Mouse (Mus musculus): ENCODE measurements around the gene Igf1r.

Igf1r gene

DNA sequence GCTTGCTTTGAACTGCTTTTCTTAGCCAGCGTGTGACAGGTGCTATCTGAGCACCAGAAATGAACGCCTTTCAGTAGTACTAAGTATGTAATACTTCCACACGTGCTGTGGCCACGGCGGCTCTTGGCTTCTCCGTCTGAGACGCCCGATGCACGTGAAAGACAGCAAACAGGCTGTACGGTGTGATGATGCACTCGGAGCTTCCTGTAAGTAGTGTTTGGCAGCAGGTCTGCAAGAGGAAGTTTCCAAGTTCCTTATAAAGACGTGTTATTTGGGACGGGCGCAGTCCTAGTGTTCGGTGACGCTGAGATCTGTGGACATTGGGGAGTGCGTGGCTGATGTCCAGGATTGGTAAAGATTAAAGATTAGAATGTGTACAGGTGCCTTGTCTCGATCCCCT, 5.4 kb downstream of the Igf1r start:
- DNase-seq (ENCODE audit: low read depth) = peak; percentile 34

DNA sequence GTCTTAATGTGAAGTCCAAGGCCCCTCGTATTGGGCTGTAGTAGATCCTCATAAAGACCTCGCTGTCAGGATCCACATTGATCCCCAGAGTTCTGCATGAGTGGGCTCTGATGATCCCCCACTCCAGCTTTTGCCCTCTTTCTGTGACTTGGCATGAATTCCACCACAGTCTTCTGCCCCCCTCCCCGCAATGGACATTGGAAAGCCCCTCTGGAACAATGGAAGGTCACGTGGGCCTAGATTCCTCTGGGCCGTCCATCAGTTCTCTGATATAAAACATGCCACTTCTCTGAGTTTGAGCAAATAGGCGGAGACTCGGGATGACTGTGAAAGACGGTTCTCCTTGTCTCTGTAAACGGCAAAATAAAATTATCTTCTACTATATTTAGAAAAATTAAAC, 8.1 kb downstream of the Igf1r start:
- DNase-seq (ENCODE audit: low read depth) = no peak

DNA sequence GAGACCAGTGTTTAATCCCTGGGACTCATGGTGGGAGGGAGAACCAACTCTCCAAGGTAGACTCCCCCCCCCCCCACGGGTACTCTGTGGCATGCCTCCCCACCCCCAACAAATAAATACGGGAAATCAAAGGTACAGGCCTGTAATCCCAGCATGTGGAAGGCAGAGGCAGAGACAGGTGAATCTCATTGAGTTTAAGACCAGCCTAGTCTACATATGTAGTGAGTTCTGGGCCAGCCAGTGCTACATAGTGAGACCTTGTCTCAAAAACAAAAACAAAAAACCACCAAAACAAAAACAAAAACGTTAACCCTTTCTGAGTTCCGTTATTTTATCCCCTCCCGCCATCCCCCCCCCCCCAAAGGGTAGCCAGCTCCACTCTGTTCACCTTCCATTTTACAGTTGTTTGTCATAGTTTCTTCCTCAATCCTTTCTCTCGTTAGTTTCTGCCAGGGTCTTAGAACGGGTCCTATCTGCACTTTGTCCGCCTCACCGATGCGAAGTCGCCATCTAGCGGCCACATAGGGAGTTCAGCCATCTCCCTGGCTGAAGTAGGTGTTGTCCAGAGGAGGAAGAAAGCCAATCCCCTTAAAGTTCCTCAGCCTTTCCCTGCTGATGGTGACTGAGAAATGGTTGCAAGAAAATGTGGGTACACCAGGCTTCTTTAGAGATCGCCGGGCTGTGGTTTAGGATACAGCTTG, 9.1 kb downstream of the Igf1r start:
- peak; percentile 84 for DNase-seq (ENCODE audit: low read depth)

DNA sequence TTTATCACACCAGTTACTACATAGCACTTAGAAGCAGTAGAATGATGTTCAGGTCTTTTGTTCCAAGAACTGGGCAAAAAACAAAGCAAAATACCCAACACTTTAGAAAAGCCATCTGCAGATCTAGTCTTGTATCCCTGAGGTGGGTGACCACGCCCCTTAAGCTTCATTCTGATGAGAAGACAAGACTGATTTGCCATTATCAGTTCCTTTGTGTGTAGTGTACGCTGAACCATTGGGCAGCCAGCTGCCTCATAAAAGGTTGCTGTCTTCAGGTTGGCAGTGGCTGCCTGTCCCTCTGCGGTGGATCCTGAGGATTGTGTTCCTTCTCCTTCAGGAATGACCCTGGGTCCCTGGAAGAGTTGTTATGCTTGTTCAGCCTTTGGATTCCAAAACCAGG, 11.1 kb downstream of the Igf1r start:
- no peak for DNase-seq (ENCODE audit: low read depth)

DNA sequence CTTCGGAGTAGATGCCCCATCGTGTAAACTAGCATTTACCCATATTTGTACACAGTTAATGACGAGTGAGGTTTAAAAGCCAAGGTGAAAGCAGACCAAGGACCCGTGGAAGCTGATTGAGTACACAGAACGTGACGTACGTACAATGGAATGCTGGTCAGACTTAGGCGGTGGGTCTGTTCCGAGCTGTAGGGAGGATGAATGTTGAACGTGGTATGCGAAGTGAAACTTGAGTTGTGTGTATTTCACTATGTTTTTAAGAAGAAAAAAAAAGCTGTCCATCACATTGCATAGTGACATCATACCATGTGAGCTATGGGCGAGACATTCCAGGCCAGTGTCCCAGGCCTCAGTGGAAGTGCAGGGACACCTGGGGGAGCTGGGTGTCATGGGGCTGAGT, 15.8 kb downstream of the Igf1r start:
- DNase-seq (ENCODE audit: low read depth) = no peak

DNA sequence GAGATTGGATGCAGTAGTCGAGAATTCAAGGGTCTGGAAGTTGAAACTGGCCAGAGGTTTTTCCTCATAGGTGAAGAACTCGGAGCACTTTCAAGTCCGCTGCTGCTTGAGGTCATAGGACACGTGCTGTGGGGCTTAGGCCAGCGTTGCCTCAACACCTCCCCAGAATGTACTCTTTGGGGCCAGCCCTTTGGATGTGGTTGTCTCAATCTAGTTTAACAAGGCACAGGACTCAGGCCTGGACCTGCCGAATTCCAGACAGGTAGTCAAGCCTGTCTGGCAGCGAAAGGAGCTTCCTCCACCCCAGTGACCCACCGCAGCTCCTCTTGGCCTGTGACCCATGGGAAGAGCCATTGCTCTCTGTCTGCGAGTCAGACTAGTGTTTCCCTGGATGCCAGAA, 16.4 kb downstream of the Igf1r start:
- no peak for DNase-seq (ENCODE audit: low read depth)

DNA sequence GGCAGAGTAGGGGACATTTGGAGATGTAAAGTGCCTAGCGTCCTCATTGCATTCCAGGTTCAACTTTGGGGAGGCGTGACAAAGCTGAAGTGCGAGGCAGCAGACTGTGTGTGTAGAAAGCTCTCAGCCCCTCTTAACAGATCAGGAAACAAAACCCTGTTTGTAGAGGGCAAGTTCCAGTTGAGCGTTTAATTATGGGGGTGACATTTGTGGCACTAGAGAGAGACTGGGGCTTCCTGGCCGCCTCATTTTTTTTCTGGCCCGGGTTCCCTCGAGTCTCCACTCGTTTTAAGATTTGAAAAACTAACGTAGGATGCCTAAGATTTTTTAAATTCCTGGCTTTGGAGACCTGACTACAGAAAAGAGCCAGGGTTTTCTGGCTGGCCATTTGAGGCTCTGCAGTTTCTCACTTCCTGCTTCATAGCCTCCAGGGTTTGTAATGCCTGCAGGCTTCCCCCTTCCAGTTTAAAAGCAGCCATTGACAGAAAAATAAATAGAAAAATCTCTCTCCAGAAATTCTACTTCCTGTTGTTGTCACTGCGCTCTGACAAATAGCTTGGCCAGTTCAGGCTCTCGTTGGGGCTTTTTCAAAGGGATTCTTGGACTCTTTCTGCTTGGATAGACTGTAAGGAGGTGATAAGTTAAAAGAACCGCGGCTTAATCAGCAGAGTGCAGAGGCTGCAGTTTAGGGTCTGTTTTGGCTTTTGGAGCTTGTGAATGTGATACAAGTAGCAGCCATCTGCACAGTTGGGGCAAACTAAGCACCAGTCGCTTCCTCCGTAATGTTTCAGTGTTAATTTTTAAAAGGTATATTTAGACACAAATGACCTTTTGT, 20.8 kb downstream of the Igf1r start:
- DNase-seq (ENCODE audit: low read depth) = no peak

DNA sequence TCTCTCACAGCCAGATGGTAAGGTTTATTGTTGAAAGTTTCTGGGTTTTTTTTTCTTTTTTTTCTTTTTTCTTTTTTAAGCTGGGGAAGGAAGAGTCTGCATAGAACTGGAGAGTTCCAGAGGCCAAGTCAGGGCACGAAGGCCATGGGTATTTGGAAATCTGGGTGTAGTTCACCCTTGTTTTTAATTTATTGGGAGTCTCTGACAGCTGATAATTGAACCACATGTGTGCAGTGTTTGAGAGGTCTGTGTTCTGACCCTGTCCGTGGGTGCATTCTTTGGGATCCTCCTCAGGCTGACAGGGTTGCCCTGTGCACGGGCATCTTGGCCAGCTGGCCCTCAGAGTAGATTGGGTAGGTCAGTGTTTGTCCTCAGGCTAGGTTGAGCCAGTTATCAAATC, 29.3 kb downstream of the Igf1r start:
- no peak for DNase-seq (ENCODE audit: low read depth)

DNA sequence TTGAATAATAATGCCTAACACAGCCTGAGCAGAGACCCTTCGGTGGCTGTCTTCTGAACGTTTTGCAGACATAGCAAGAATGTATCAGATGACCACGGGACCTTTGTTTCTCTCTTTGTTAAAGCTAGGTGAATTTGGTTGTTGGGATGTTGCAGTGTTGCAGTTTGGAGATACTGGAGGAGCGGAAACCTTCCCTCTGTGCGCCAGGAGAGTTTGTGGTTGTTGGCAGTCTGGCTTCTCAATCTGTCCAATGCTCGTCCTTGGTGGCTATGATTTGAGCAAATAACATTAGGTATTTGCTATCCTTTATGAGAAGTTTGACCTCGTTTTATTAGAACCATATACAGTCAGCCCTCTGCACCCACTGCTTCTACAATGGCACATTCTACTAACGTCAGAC, 30.2 kb downstream of the Igf1r start:
- no peak for DNase-seq (ENCODE audit: low read depth)

DNA sequence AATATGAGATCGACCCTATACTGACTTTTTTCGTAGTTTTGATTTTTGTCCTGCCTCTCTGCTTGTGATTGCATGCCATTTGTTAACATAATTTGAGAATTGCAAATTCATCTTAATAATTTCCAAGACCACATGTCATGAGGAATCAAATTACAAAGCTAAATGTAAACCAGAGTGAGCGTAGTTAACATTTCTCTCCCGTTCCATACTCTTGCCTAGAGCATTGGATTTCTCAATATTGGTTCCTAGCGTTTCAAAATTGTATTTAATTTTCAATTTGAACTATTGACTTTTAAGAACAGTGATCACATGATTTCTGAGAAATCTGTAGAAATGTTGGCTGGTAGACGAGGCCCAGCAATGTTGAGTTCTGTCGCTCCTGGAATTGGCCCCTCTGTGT, 30.8 kb downstream of the Igf1r start:
- no peak for DNase-seq (ENCODE audit: low read depth)

DNA sequence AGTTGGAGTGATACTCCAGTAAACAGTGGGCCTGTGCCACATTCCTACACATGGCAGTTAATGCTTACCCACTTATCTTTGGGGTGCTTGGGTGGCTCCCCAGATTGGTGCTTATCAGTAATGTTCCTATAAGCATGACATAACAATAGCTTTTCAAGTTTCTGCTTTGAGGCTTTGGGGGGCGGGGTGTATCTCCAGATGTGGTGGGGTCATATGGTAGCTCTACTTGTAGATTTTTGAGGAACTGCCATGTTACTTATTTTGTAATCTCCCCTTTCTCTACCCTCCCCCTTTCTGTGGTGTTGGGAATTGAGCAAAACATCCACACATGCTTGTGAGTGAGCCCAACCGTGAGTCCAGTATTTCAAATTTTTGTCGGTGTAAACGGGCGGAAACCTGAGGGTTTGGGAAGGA, 32.4 kb downstream of the Igf1r start:
- peak; percentile 83 for DNase-seq (ENCODE audit: low read depth)

DNA sequence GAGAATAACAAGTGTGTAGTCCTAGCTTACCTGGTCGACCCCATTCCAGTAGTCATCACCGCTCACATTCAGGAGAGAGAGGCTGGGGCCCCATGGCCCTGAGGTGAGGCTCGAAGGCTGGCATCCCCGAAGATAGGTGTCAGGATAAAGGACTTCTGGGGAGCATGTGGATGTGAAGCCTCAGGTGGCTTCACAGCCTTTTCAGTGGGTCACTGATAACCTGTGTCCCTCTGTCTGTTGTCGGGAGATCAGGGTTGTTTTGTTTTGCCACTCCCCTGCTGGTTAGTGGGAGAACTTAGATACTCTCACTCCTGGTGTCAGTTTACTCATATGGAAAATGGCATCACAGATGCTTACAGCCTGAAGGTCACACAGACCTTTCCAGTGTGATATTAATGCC, 32.9 kb downstream of the Igf1r start:
- no peak for DNase-seq (ENCODE audit: low read depth)

DNA sequence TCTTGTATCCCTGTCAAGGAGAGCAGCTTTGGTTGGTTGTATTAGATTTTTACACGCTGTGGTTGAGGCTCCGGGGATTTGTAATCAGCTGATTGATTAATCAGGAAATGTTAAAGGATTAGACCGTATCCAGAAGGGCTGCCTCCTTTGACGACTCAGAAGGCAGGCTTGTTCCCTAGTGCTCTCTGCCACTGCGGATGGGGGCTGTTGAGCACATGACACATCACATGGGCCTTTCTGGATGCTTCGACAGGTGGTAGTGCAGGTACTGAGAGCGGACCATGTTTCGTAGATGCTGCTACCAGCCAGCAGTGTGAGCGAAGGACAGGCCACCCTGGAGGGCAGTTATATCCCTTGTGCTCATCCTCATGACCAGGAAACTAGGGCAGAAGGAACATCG, 33.6 kb downstream of the Igf1r start:
- no peak for DNase-seq (ENCODE audit: low read depth)

DNA sequence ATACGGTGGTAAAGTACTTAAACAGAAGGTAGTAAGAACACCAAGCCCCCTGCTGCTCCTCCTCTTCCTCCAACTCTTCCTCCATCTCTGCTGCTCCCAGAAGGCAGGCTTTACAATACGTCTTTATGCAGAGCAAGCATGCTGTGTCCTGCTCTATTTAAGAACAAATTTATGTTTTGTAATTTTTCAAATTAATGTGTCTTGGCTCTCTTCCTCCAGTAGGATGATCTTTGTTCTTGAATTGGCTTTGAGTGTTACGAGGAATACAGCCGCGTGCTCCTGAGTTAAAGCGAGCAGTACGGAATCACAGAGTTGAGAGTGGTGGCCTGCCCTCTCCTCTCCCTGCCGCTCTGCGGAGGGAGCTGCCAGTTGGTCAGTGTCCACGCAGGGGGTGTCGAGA, 34.2 kb downstream of the Igf1r start:
- DNase-seq (ENCODE audit: low read depth) = no peak

DNA sequence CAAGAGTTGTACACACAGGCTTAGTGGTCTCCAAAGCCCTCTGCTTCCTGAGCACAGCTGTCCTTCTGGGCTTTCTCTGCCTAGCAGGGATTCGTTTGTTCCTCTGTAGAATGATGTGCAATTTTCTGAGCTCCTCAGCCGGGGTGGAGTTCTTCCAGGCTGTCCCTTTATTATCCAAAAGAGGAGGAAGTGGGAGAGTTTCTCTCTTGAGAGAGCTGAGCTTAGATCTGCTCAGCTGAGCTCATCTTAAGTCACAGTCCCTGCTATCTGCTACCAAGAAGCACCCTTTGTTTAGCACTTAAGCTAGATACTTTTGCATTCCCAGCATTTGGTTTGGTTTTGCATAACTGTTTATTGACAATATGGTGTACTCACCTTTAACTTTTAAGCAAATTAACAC, 36.7 kb downstream of the Igf1r start:
- DNase-seq (ENCODE audit: low read depth) = no peak

DNA sequence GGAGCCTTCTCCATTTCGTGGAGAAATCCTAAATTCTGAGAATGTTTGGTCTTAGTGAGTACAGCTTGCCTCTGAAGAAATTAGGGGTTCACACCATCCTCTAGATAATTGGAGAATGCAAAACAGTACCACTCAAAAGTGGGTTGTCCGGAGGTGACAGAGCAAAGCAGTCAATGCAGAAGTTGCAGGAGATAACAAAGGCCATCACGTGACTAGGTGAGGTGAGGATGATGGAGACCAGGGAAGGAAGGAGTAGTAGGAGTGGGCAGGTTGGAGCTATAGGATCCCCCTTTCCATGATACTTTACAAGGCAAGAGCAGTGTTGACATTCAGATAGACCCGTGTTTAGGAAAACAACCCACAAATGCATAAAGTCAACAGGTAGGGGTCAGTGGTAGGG, 41.0 kb downstream of the Igf1r start:
- DNase-seq (ENCODE audit: low read depth) = no peak

DNA sequence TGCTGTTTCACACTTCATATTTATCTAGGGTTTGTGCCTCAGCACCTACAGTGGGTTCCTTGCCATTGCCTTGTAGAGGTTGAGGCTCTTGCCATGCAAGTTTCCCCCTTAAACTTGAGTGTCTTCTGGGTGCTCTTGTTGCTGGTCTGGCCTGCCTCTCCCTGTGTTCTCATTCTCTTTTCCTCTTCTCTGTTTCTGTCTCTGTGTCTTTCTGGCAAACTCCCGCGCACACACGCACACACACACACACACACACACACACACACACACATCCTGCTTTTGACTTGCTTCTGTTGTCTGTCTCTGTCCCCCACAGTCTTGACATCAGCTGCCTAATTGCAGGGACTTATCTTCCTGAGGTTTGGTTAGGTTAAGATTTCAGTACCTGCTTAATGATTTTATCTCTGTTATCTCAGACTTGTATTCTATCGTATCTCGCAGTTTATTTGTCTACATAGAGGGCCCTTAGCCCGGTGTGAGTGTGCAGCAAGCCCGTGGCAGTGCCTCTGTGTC, 41.8 kb downstream of the Igf1r start:
- peak; percentile 38 for DNase-seq (ENCODE audit: low read depth)

DNA sequence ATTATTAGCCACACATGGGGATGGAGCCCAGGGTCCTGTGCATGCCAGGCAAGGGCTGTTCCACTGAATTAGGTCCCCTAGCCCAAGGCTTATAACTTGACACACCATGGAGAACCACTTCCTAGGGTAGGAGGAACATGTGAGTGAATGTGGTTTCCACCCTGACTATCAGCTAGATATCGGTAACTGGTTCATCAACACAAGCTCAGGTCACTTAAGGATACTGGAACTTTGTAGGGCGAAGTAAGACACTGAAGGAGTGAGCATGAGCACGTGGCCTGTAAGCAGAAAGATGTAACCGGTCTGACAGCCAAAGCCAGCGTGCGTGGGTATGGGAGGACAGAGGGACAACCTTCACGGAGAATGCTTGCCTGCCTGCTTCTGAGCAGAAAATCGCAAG, 42.6 kb downstream of the Igf1r start:
- DNase-seq (ENCODE audit: low read depth) = peak; percentile 69

DNA sequence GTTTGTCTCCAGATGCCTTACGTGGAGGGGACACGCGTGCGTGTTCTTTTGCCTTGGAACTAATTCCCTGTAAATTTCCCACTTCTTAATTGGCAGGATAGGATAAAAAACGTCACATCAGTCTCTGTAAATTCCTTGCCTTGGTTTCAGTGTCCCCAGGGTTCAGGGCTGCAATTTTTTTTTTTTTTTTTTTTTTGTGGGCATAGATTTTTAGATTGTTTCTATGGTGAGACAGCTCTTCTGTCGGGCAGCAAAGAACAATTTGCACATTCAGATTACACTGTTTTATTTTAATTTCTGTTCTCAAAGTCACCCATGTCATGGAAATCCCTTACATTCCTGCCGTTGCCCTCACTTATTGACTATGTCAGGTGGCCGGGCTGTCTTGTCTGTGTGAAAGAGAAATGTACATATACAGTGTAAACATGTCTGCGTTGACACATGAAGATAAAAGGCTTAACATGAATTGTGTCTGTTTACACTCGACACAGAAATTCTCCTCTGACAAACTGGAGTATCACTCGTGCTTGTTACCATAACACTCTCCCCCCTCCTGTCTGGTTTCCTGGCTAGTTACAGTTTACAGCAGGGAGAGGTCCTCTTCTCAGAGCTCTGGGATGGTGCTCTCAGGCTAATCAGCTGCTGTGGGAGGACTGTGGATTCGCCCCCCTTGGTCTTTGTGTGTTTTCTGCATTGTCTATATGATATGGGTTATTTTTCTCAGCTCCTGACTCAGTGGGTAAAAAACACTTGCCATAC, 43.8 kb downstream of the Igf1r start:
- no peak for DNase-seq (ENCODE audit: low read depth)

DNA sequence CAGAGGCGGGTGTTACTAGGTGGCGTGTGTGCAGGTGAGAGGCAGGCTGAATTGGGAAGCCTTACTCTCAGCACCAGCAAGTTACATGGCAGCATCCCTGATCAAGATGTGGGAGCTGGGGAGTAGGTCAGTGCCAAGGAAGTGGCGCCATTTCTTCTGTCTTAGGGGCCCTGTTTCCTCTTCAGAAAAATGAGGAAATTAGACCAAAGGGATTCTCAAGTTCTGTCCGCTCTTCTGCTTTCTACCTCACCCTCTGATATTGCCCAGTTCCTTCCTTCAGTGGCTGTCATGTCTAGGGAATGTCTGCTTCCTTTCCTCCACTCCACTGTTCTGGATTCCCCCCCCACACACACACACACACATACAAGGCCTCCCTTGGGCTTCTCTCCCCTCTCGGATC, 48.6 kb downstream of the Igf1r start:
- no peak for DNase-seq (ENCODE audit: low read depth)

DNA sequence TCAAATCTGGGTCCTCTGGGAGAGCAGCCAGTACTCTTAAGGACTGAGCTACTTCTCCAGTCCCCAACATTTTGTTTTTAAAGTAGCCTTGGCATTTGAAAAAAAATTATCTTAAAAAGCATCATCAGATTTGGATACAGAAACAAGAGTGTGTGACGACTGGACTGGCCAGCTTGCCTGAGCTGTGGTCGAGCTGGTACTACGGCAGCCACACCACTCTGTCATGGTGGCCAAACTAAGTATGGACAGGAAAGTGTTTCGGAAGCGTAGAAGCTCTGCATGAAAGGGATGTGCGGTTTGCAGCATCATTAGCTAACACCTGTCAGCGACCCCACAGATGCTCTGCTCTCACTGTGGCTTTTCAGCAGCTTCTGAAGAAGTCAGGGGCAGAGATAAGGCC, 53.4 kb downstream of the Igf1r start:
- no peak for DNase-seq (ENCODE audit: low read depth)

DNA sequence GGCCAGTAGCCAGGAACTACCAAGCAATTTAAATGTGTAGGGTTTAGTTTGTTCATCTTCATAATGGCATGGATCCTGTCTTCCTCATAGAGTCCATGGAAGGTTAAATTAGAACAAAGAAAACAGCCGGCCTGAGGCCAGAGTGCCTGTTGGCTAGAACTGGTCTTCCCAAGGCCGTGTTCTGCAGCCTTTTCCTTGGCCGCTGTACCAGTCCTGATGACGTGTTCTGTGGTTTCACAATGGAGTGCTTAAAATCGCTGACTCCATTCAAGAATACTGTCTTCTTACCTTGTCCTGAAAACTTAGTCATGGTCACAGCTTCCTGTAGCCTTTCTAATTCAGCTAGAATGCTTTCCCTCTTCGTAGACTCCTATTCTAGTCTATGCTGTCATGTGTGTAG, 53.9 kb downstream of the Igf1r start:
- peak; percentile 36 for DNase-seq (ENCODE audit: low read depth)

DNA sequence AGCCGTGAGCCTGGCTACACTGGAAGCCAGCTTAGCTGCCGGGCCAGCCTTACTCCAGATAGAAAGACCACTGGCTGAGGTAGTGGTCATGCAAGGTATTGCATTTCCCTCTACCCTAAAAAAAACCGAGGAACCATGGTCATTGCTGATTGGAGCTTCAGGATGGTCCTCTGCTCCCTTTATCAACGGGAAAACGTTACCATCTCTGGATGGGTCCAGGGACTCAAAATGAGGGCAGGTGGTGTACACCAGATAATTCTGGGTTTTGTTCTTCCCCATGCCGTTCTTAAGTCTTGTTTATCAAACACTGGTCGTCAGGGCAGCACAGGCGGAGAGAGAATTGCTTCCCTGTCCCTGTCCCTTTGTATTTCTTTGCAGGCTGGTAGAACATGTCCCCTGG, 57.0 kb downstream of the Igf1r start:
- DNase-seq (ENCODE audit: low read depth) = no peak
